Mouse (Mus musculus): ENCODE measurements around the gene Tbx4. TPM values are rescaled to one million over a fixed set of nuclear protein-coding genes. Genes with fewer than 3 reads are reported as not detected.

Tbx4 gene
- total and polyA plus RNA-seq, 3 experiments = 0.10 to 0.27 TPM; not detected in 1

Other genes with a start within 250 kb of the Tbx4 start
- 10 to 100 TPM; 16.8 to 29.0 TPM for gene Tbx2, start 53.9 kb upstream of the Tbx4 start, total RNA-seq (2021)
- 54.5 and 56.0 TPM in 2 replicates for gene Tbx2, start 53.9 kb upstream of the Tbx4 start, polyA plus RNA-seq (2012; rRNA removed)
- not detected for gene Gm11444, start 36.1 kb upstream of the Tbx4 start, total RNA-seq (2021)
- gene Gm11444, start 36.1 kb upstream of the Tbx4 start, polyA plus RNA-seq (2012; rRNA removed) = not detected in 2 replicates